Comparison of ENCODE assay signal across 9 mouse cellular contexts in genomic region chr7:137321141-137321813, GRCm38 (mm10). TPM values are rescaled to one million over a fixed set of nuclear protein-coding genes. Genes with fewer than 3 reads are reported as not detected.
DNase-seq lines count a peak whose midpoint lies in the region; ATAC-seq and TF ChIP-seq lines count a peak whose summit lies in the region.
"Had no signal": no experiment of that assay in that cellular context is flagged by ENCODE, and none has a peak within 500 bp of the region (broad histone marks: within the 10 kb centered on the region; RNA-seq: fewer than 3 reads in every experiment).

No protein-coding gene starts in this region.

- no peaks in the 10 kb centered on the region for H3K9me3 ChIP-seq in forebrain, embryonic 12.5 days
- H3K9me3 ChIP-seq in hindbrain, embryonic 10.5 days, result no peaks in the 10 kb centered on the region
- H3K9me3 ChIP-seq in liver, embryonic 13.5 days (replicated peaks), result no peaks in the 10 kb centered on the region
- no peaks in the 10 kb centered on the region for H3K9me3 ChIP-seq in neural tube, embryonic 13.5 days

- H3K27me3 ChIP-seq in Patski, result peaks cover 69% of the 10 kb centered on the region
- peaks cover 93% of the 10 kb centered on the region for H3K27me3 ChIP-seq in forebrain, embryonic 12.5 days
- H3K27me3 ChIP-seq in hindbrain, embryonic 10.5 days (ENCODE audit: insufficient read depth, poor library complexity, severe bottlenecking), result peaks cover 93% of the 10 kb centered on the region
- H3K27me3 ChIP-seq in liver, embryonic 13.5 days, result peaks cover 96% of the 10 kb centered on the region
- H3K27me3 ChIP-seq in neural tube, embryonic 13.5 days, result peaks cover 75% of the 10 kb centered on the region

- under 1% methylated on average over 52 of the region's 52 CpGs for WGBS in forebrain, embryonic 12.5 days
- under 1% methylated on average over 52 of the region's 52 CpGs for WGBS in hindbrain, embryonic 10.5 days
- 2% methylated on average over 52 of the region's 52 CpGs for WGBS in liver, embryonic 13.5 days (ENCODE audit: insufficient replicate concordance)
- WGBS in neural tube, embryonic 13.5 days, result under 1% methylated on average over 52 of the region's 52 CpGs

- H3K27ac ChIP-seq in forebrain, embryonic 12.5 days, result no peak overlapping the region
- H3K27ac ChIP-seq in hindbrain, embryonic 10.5 days, result peak overlapping the region; percentile 35; the same call in 1 of the 2 replicates
- H3K27ac ChIP-seq in liver, embryonic 13.5 days, result no peak overlapping the region
- H3K27ac ChIP-seq in neural tube, embryonic 13.5 days (replicated peaks), result peak overlapping the region; percentile 86
- H3K27ac ChIP-seq: macrophage had no signal

- POLR2A ChIA-PET in Patski (lab: Charles Lee), result no interaction called here

- H3K4me2 ChIP-seq in forebrain, embryonic 12.5 days, result peak overlapping the region; percentile 63
- no peak overlapping the region for H3K4me2 ChIP-seq in liver, embryonic 13.5 days
- peak overlapping the region; percentile 76 for H3K4me2 ChIP-seq in neural tube, embryonic 13.5 days

- H3K9ac ChIP-seq in forebrain, embryonic 12.5 days, result no peak overlapping the region
- no peak overlapping the region for H3K9ac ChIP-seq in liver, embryonic 13.5 days
- H3K9ac ChIP-seq in neural tube, embryonic 13.5 days, result peak overlapping the region; percentile 75

- DNase-seq in heart, adult 11 months, result peak; percentile 95
- no peak for DNase-seq in heart, adult 9 months (ENCODE audit: low spot score in 2 of 2)
- DNase-seq in Patski (ENCODE audit: low read depth, low spot score), result no peak
- DNase-seq in hindbrain, embryonic 10.5 days (ENCODE audit: low spot score), result peak; percentile 82
- no peak for DNase-seq in liver, embryonic 13.5 days
- no peak for DNase-seq in adipocyte (ENCODE audit: low spot score)

- peak; percentile 83 for ATAC-seq in Patski
- peak; percentile 60 for ATAC-seq in forebrain, embryonic 12.5 days (ENCODE audit: low FRiP score)
- ATAC-seq in liver, embryonic 13.5 days (ENCODE audit: low read depth), result no peak
- peak; percentile 54 for ATAC-seq in neural tube, embryonic 13.5 days (ENCODE audit: low read depth)

- peak overlapping the region; percentile 43 for H3K4me3 ChIP-seq in forebrain, embryonic 12.5 days (replicated peaks)
- peak overlapping the region; percentile 55 for H3K4me3 ChIP-seq in hindbrain, embryonic 10.5 days
- H3K4me3 ChIP-seq in liver, embryonic 13.5 days (replicated peaks), result peak overlapping the region; percentile 6; the same call in 1 of the 2 replicates
- peak overlapping the region; percentile 88 for H3K4me3 ChIP-seq in neural tube, embryonic 13.5 days

- CTCF ChIA-PET in Patski (lab: Charles Lee), result interaction anchor here (1.1 to 1.5 kb wide), 5 partner anchors 12 to 833 kb away, joined by 3 to 4 read pairs (median 3); no protein-coding TSS in a partner anchor

- H3K4me1 ChIP-seq in forebrain, embryonic 12.5 days, result peaks cover 62% of the 10 kb centered on the region
- H3K4me1 ChIP-seq in hindbrain, embryonic 10.5 days (replicated peaks), result peaks cover 69% of the 10 kb centered on the region
- H3K4me1 ChIP-seq in liver, embryonic 13.5 days (replicated peaks), result peaks cover 13% of the 10 kb centered on the region; the same call in 1 of the 2 replicates
- H3K4me1 ChIP-seq in neural tube, embryonic 13.5 days (replicated peaks), result peaks cover 69% of the 10 kb centered on the region

- no peak for TF ChIP-seq CTCF in Patski (IDR thresholded peaks at IDR 0.05)

- in situ Hi-C loops in Patski (cut with MboI; ENCODE audit: low pct_unique_long_range_greater_than_20kb), result loop anchor here (5.0 to 25.0 kb wide), 2 partner anchors 834 to 1484 kb away; no protein-coding TSS in a partner anchor

- H3K36me3 ChIP-seq in forebrain, embryonic 12.5 days (replicated peaks), result no peaks in the 10 kb centered on the region
- H3K36me3 ChIP-seq in hindbrain, embryonic 10.5 days, result no peaks in the 10 kb centered on the region
- H3K36me3 ChIP-seq in liver, embryonic 13.5 days, result no peaks in the 10 kb centered on the region
- no peaks in the 10 kb centered on the region for H3K36me3 ChIP-seq in neural tube, embryonic 13.5 days

RNA-seq across cellular contexts. Expression of gene Ebf3, which starts 7.0 kb away (rescaled TPM):
- polyA plus RNA-seq in Patski (2021), result 0.86 TPM
- polyA plus RNA-seq in forebrain, embryonic 12.5 days (2016; fragmentation: Nextera tagmentation; extraction: Ambion mirVana), result 3.4 and 6.4 TPM in 2 replicates
- 5.7 and 7.4 TPM in 2 replicates for polyA plus RNA-seq in hindbrain, embryonic 10.5 days (2016; fragmentation: Nextera tagmentation; extraction: Ambion mirVana)
- polyA plus RNA-seq in liver, embryonic 13.5 days (2015; fragmentation: Nextera tagmentation; extraction: Ambion mirVana), result 0.02 TPM in 2 replicates
- 23.9 and 24.1 TPM in 2 replicates for polyA plus RNA-seq in neural tube, embryonic 13.5 days (2015; fragmentation: Nextera tagmentation; extraction: Ambion mirVana)
- polyA plus RNA-seq: macrophage had no signal

Comparison
In these comparisons a context has a peak if more than half of its experiments do, and no peak if none do; other contexts are left out.
1. DNase-seq: peak in heart, adult 11 months (single experiment) and hindbrain, embryonic 10.5 days (single experiment); none in heart, adult 9 months (0 of 2), Patski (single experiment), liver, embryonic 13.5 days (single experiment) and adipocyte (single experiment).
2. H3K27ac ChIP-seq: peak in hindbrain, embryonic 10.5 days (single experiment) and neural tube, embryonic 13.5 days (single experiment); none in forebrain, embryonic 12.5 days (single experiment) and liver, embryonic 13.5 days (single experiment).
3. H3K4me3 ChIP-seq: peak in every context shown above with its lines; median percentile 88 in neural tube, embryonic 13.5 days; 55 in hindbrain, embryonic 10.5 days; 43 in forebrain, embryonic 12.5 days; 6 in liver, embryonic 13.5 days.